Mouse (Mus musculus): ENCODE data around the gene Dnajc5g.

Gene Dnajc5g

DNA sequence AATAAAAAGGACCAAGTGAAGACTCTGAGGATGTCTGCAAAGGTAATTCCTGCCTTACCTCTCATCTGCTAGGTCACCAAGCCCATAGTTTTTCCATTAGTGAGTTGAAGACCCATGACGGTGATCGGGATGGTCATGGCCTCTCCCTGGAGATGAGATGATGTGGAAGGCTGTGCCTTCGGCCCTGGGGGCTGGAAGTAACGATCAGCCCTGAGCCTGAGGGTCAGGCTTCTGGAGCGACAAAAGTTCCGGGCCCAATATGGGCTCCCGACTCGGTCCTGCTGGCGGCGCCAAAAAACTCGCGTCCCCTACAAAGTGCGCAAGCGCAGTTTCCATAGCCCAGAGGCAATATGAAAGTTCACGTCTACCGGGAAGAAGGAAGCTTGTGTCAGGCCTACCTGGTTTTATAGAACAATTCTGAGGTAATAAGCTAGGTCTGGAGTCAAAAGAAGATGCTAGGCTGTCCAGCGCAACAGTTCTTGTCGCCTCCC lies 2.0 kb downstream of the Dnajc5g start, which contains the start of gene Slc30a3:
TSS of gene Slc30a3 (minus strand) at position 238 of the 491 bp plus-strand sequence.
- DNase-seq = no peak

DNA sequence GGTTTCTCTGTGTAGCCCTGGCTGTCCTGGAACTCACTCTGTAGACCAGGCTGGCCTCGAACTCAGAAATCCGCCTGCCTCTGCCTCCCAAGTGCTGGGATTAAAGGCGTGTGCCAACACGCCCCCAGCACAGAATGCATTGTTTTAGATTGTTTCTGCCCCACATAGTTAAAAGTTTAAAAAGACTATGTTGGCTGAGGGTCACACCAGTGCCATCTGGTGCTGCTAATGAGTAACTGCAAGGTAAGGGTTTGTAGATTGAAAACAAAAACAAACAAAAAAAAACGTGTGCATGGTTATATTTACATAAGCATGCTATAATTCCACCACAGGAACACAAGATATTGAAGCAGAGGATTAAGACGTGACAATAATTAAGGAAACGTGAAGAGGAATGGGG lies 4.7 kb downstream of the Dnajc5g start:
- peak; percentile 30 to 43 for DNase-seq

DNA sequence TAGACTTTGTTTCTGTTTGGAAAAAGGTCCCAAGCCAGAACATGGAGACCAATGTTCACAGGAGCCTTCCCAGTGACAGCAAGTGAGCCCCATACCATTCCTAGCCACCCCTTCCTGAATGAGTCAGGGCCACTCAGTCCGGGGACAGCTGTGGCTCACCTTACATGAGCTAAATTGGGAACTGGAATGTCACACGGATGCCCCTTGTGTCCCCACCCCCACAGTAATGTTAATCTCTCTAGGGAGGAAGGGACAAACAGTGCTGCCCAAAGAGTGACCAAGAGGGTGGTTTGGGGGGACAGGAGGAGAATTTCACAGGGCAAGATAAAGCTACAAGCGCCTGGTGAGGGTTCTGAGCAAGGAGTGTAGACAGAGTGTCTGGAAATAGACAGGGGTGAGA lies 10.3 kb downstream of the Dnajc5g start, which contains the start of gene Trim54:
TSS of gene Trim54 (plus strand) at position 359 of the 400 bp plus-strand sequence.
- DNase-seq = no peak

DNA sequence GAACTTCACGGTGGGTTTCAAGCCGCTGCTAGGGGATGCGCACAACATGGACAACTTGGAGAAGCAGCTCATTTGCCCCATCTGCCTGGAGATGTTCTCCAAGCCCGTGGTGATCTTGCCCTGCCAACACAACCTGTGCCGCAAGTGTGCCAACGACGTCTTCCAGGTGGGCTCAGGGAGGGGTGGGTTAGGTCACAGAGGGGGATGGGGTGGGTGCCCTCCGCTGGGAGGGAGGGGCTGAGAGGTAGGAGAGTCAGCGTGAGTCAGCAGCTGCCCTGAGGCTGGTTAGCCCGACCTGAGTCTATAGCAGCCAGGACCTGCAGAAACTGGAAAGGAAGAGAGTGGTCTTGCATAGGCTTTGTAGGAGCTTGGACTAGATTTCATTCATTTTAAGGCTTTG lies 10.8 kb downstream of the Dnajc5g start:
- no peak for DNase-seq

DNA sequence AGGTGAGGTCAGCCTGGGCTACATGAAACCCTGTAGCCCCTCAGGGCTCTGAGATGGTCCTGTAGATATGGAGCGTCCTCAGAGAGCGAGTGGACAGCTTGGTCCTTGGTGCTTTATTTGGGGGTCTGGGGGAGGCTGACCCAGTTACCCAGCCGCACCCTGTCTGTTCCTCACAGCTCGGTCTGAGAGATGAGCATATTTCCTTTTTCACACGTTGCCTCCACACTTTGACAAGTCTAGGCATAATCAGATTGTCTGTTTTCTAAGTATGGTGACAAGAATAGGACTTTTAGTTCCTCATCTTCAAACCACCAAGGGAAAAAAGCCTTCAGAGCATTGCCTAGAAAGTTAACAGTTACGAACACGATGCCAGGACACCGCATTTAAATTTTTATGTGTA lies 15.0 kb downstream of the Dnajc5g start:
- no peak for DNase-seq

DNA sequence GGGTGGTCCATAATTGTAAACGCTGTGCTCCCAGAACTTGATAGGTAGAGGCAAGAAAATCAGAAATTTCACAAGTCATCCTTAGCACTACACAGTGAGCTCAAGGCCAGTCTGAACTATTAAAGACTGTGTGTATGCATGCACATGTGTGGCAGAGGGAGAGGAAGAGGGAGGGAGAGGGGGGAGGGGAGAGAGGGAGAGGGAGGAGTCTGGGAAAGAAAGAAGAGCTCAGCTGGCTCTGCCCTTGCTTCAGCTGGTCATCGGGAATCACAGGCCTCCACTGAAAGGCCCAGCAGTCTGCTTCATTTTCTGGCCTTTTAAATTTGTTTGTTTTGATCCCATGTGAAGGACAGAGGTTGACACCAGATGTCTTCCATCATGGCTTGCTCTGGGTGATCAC lies 17.4 kb downstream of the Dnajc5g start:
- no peak for DNase-seq

DNA sequence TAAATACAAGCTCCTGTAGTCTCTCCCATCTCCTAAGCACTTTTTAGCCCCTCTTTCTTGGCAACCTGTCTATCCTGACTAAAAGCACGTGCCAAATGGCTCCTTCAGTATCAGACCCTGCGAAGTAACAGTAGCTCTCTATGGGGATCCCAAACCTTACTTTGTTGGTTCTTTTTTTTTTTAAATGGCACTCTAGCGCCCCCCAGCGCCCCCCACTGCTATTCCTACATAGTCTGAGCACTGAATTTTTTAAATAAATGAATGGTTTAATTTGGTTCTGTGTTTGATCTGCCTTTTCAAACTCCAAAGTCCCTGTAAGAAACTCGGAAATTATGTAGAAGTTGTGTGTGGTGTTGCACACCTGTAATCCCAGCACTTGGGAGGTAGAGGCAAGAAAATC lies 20.0 kb downstream of the Dnajc5g start:
- DNase-seq = peak in 1 of 2 experiments; percentile 22

DNA sequence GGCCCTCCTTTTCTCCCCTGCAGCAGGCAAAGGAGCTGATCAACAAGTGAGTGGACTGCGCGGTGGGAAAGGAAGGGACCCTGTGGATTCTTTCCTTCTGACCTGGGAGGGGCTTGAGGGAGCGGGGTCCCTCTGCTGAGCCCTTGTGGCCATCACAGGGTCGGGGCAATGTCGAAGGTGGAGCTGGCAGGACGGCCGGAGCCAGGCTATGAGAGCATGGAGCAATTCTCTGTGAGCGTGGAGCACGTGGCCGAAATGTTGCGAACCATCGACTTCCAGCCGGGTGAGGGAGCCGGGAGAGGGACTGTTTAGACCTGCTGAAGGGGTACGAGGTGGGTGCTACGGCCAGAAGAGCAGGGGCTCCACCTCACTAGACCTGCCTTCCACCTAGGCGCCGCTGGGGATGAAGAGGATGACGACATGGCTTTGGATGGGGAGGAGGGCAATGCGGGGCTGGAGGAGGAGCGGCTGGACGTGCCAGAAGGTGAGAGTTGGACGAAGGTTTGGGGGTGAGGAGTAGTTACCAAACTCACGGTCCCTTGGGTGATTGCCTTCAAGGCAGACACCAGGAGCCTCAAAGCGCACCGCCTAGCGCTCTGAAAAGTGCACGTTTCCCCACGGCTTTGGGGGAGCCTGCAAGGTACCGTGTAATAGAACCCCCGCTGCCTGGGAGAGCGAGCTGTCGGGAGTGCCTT lies 30.8 kb downstream of the Dnajc5g start:
- no peak for DNase-seq

DNA sequence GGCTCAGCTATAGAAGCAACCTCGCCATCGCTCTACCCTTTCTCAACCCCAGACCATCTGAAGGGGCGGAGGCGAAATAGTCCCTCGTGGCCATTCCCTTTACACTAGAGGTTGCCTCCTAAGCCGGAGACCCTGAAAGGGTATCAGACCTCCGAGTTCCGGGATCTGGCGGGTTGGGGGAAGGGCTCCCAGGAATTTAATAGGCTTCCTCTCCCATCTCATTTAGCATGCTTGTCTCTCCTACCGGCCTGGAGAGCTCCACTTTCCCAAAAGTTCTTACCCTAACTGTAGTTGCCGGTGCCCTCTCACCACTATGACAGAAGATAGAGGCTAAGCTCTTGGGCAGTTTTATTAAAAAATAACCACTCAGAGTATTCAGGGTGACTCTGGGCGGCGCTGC lies 31.6 kb downstream of the Dnajc5g start:
- no peak for DNase-seq

DNA sequence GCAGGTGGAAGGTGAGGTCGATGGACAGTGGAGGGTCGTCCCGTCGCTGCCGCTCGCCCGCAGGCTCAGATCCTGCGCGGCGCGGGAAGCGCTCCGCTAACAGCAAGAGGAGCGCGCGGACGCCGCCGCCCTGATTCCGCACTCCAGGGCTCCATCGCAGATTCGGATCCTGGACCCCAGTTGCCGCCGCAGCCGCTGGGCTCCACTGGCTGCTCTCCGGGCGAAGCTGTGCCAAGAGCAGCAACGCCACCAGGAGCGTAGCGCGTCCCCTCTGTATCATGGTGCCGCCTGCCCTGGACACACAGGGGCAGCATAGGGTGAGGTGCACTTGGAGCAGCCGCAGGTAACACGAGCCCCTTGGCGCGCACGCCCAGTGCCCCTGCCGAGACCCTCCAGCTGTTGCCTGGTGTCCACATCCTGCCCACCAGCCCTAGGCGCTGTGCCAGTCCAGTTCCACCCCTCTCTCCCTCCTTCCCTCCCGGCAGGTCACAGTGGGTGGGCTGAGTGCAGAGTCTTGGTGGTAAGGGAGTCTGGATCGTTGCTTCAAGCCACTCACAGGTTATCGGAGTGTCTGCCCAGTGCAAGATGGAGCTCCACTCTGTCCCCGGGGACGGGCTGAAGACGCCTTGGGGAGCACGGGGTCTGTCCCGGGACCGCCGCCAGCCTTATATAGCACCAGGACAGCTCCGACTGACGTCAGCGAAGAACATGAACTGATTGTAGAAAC lies 32.3 kb downstream of the Dnajc5g start, which contains the start of gene Ucn:
TSS of gene Ucn (minus strand) at position 589 of the 727 bp plus-strand sequence.
- DNase-seq = no peak

DNA sequence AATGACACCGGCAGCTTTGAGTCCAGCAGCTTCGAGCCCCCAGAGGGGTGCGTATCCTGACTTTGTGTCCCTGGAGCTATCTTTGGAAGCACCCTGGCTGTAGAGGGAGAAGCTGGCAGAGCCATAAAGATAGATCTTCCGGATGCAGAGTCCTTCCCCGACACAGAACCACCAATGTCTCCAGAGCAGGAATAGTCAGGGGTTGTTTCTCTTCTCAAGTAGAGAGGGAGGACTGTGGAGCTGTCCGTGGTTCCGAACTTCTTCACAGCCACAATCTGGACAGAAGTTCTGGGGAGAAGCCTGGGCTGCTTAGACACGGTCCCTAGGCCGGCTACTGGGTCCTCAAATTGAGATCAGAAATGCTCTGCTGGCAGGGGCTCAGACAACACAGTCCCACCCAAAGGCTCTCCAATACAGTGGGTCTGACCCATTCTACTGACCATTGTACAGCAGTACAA lies 32.9 kb downstream of the Dnajc5g start:
- DNase-seq = no peak

DNA sequence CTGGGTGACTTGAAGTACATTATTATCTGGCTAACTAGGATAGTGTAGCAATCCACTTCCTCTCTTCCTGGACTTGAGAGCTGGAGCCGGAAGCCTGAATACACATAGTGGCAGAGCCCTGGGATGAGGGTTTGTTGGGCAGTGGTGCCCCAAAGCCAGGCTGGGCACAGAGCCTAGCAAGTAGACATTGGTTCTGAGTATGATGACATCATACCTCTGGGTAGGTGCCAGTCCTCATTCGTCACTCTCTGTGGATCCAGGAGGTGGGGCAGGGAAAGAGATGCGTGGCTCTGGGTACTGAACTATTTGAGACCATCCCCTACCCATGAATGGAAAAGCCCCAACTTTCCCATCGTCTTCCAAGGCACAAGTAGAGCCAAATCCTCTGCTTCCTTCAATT lies 43.7 kb downstream of the Dnajc5g start:
- no peak for DNase-seq

DNA sequence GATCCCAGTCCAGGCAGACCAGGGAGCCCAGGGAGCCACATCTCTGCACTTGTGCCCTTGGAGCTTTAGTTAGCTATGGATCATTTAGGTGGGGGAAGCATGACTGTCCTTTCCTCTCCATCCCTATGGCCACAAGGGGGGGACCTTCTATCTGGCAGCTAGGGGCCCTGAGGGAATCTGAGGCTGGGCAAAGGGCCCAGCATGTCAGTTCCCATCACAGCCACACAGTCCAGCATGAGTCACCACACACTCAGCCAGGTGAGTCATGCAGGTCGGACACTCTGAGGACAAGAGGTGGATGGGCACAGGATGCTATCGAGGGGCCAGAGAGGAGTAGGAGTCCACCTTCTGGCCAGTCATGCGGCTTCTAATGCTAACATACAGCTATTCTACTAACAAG lies 45.7 kb downstream of the Dnajc5g start:
- DNase-seq = no peak

DNA sequence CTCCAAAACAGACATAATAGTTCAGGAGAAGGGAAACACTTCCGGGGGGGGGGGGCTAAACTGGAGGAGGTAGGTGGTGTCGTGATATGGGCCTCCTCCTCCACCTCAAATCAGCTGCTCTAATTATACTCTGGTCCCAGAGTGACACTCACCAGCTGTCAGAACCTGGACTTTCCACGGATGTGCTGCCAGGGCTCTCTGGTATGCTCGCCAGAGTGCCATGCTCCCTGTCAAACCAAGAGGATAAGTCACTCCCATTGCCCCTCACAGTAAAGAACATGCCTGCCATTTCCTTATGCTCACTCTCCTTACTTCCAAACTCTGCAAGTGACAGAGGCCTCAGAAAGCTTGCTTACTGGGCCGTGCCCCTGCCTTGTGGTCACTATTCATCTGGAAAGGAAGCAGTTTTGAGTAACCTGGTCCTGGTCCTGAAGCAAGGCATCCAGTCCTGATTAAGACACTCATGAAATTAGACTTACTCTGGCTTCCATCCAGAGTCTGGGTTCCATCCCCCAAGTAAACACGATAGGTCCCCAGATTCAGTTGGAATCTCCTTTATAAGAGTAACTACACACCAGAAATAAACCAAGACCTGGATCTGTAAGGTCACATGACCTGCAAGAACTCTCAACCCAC lies 47.5 kb downstream of the Dnajc5g start:
- no peak for DNase-seq

DNA sequence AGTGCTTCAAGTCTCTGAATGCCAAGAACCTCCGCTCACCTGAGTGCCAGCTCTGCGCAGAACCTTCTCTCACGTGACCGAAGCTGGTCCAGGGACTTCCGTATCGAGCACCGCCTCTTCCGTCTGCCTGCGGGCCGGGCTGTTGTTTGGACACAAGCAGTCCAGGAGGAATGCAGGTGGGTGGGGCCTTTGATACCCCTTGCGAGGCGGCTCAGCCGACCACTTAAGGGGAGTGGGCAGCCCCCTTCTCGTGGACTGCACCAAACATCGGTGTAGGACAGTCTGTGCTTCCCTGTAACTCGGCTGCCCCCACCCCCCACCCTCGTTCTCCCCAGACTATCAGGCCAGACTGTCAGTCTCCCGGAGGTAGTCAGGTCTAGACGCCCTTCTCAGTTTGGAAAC lies 48.1 kb downstream of the Dnajc5g start, which contains the start of gene Mpv17:
TSS of gene Mpv17 (minus strand) at position 100 of the 402 bp plus-strand sequence.
- DNase-seq = peak; percentile 71 to 75
